Mouse (Mus musculus): ENCODE measurements around the gene Slc44a1. TPM values are rescaled to one million over a fixed set of nuclear protein-coding genes. Genes with fewer than 3 reads are reported as not detected.

The Slc44a1 gene
- polyA plus RNA-seq, 1 experiment from 2014 or later: 44.1 TPM

DNA sequence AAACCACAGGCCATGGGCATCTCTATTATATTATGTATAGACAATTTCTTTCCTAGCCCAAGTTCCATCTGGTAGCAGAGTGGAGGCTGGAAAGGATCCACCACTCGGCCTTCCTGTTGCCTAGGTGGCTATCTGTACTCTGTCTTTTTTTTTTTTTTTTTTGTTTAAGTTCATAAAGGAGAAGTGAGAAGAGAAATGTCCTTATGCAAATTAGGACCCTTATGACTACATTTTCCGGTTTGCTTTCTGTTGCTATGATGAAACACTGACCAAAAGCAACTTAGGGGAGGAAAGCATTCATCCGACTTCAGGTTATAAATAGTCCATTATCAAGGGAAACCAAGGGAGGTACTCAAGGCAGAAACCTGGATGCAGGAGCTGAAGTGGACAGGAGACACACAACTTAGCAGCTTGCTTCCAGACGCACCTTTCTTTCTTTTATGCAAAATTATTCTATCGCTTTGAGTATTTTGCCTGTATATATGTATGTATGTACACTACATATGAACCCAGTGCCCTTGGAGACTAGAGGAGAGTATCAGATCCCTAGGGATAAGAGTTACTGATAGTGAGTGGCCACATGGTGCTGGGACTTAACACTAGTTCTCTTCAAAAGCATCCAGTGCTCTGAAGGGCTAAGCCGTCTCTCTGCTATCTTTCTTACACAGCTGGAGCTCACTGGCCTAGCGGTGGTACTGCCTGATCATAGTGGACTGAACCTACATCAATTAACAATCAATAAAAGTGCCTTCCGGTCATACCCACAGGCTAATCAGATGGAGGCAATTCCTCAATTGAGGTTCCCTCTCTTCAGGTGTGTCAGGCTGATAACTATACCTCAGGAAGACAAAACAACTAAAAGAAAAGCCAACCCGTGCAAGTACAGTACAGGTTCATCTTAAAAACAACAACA lies 28.0 kb upstream of the Slc44a1 start:
- H3K27me3 ChIP-seq (ENCODE audit: insufficient read depth, low read length): no peaks in the 10 kb centered on the region
- no peak for TF ChIP-seq CTCF (IDR thresholded peaks at IDR 0.05; ENCODE audit: low read depth)
- H3K27ac ChIP-seq: no peak overlapping the region
- 87% methylated on average over 9 of the region's 9 CpGs for WGBS
- DNase-seq (ENCODE audit: low spot score): no peak
- no peaks in the 10 kb centered on the region for H3K9me3 ChIP-seq (replicated peaks; ENCODE audit: low read length)
- H3K4me3 ChIP-seq (replicated peaks; ENCODE audit: low read depth, low read length): no peak overlapping the region
- H3K36me3 ChIP-seq (ENCODE audit: insufficient read depth, low read length): no peaks in the 10 kb centered on the region
- ATAC-seq (replicated peaks; ENCODE audit: low FRiP score, low read depth): no peak
- H3K4me1 ChIP-seq (replicated peaks; ENCODE audit: insufficient read depth, low read length): no peaks in the 10 kb centered on the region
- H3K4me2 ChIP-seq (ENCODE audit: low read length): no peak overlapping the region
- H3K9ac ChIP-seq (ENCODE audit: low read depth, low read length): no peak overlapping the region

- Histone ChIP-seq H3K4me3 (replicated peaks; ENCODE audit: low read depth, low read length) (no peak overlapping the region), H3K9me3 (replicated peaks; ENCODE audit: low read length) (no peaks in the 10 kb centered on the region), H3K36me3 (ENCODE audit: insufficient read depth, low read length) (no peaks in the 10 kb centered on the region), H3K27ac (no peak overlapping the region), H3K4me2 (ENCODE audit: low read length) (no peak overlapping the region), H3K9ac (ENCODE audit: low read depth, low read length) (no peak overlapping the region), H3K27me3 (ENCODE audit: insufficient read depth, low read length) (no peaks in the 10 kb centered on the region), H3K4me1 (replicated peaks; ENCODE audit: insufficient read depth, low read length) (no peaks in the 10 kb centered on the region)
- ATAC-seq (replicated peaks; ENCODE audit: low FRiP score, low read depth): no peak
- 86% methylated on average over 6 of the region's 6 CpGs for WGBS
- DNase-seq (ENCODE audit: low spot score): no peak
- no peak for TF ChIP-seq CTCF (IDR thresholded peaks at IDR 0.05; ENCODE audit: low read depth)
Observed at GRCm38 (mm10) chr4:53412991-53413390, 27.2 kb upstream of the Slc44a1 start.

- 79% methylated on average over 9 of the region's 9 CpGs for WGBS
- no peak overlapping the region for H3K9ac ChIP-seq (ENCODE audit: low read depth, low read length)
- TF ChIP-seq CTCF (IDR thresholded peaks at IDR 0.05; ENCODE audit: low read depth): no peak
- H3K4me1 ChIP-seq (replicated peaks; ENCODE audit: insufficient read depth, low read length): no peaks in the 10 kb centered on the region
- no peak overlapping the region for H3K27ac ChIP-seq
- no peak for ATAC-seq (replicated peaks; ENCODE audit: low FRiP score, low read depth)
- H3K4me2 ChIP-seq (ENCODE audit: low read length): no peak overlapping the region
- no peak overlapping the region for H3K4me3 ChIP-seq (replicated peaks; ENCODE audit: low read depth, low read length)
- DNase-seq (ENCODE audit: low spot score): no peak
- no peaks in the 10 kb centered on the region for H3K27me3 ChIP-seq (ENCODE audit: insufficient read depth, low read length)
- H3K36me3 ChIP-seq (ENCODE audit: insufficient read depth, low read length): no peaks in the 10 kb centered on the region
- H3K9me3 ChIP-seq (replicated peaks; ENCODE audit: low read length): no peaks in the 10 kb centered on the region
Observed at GRCm38 (mm10) chr4:53414031-53414797, 26.0 kb upstream of the Slc44a1 start.

- Histone ChIP-seq H3K27me3 (ENCODE audit: insufficient read depth, low read length) (no peaks in the 10 kb centered on the region), H3K27ac (no peak overlapping the region), H3K4me2 (ENCODE audit: low read length) (no peak overlapping the region), H3K36me3 (ENCODE audit: insufficient read depth, low read length) (no peaks in the 10 kb centered on the region), H3K9ac (ENCODE audit: low read depth, low read length) (no peak overlapping the region), H3K9me3 (replicated peaks; ENCODE audit: low read length) (no peaks in the 10 kb centered on the region), H3K4me3 (replicated peaks; ENCODE audit: low read depth, low read length) (no peak overlapping the region), H3K4me1 (replicated peaks; ENCODE audit: insufficient read depth, low read length) (no peaks in the 10 kb centered on the region)
- DNase-seq (ENCODE audit: low spot score): peak; percentile 83
- WGBS: 70% methylated on average over 9 of the region's 10 CpGs
- ATAC-seq (replicated peaks; ENCODE audit: low FRiP score, low read depth): no peak
- no peak for TF ChIP-seq CTCF (IDR thresholded peaks at IDR 0.05; ENCODE audit: low read depth)
Observed at GRCm38 (mm10) chr4:53415873-53416637, 24.2 kb upstream of the Slc44a1 start.

- H3K9me3 ChIP-seq (replicated peaks; ENCODE audit: low read length): no peaks in the 10 kb centered on the region
- no peak for TF ChIP-seq CTCF (IDR thresholded peaks at IDR 0.05; ENCODE audit: low read depth)
- DNase-seq (ENCODE audit: low spot score) (no peak), ATAC-seq (replicated peaks; ENCODE audit: low FRiP score, low read depth) (no peak)
- WGBS: 39% methylated on average over 7 of the region's 7 CpGs
- no peak overlapping the region for H3K4me3 ChIP-seq (replicated peaks; ENCODE audit: low read depth, low read length)
- no peaks in the 10 kb centered on the region for H3K27me3 ChIP-seq (ENCODE audit: insufficient read depth, low read length)
- no peak overlapping the region for H3K9ac ChIP-seq (ENCODE audit: low read depth, low read length)
- no peaks in the 10 kb centered on the region for H3K36me3 ChIP-seq (ENCODE audit: insufficient read depth, low read length)
- H3K27ac ChIP-seq: no peak overlapping the region
- H3K4me2 ChIP-seq (ENCODE audit: low read length): no peak overlapping the region
- no peaks in the 10 kb centered on the region for H3K4me1 ChIP-seq (replicated peaks; ENCODE audit: insufficient read depth, low read length)
Observed at GRCm38 (mm10) chr4:53416928-53417327, 23.3 kb upstream of the Slc44a1 start.

DNA sequence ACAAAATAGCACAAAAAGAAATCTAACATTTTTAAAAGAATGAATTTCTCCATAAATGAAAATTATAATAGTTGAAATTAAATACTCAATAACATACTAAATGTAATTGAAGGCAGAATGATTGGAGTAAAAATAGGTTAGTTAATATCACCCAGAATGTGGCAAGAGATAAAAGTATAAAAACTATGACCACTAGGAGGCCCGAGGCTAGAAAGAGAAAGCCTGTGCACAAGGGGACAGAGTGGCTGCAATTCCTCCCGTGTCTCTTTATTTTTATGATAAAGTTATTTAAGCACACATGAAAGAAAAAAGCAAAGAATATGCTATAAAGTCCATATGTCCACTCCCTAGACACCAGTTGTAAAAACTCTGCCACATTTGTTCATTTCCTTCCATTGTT lies 17.4 kb upstream of the Slc44a1 start:
- Histone ChIP-seq H3K36me3 (ENCODE audit: insufficient read depth, low read length) (no peaks in the 10 kb centered on the region), H3K4me2 (ENCODE audit: low read length) (no peak overlapping the region), H3K4me1 (replicated peaks; ENCODE audit: insufficient read depth, low read length) (no peaks in the 10 kb centered on the region), H3K9ac (ENCODE audit: low read depth, low read length) (no peak overlapping the region), H3K4me3 (replicated peaks; ENCODE audit: low read depth, low read length) (no peak overlapping the region), H3K9me3 (replicated peaks; ENCODE audit: low read length) (no peaks in the 10 kb centered on the region), H3K27ac (no peak overlapping the region), H3K27me3 (ENCODE audit: insufficient read depth, low read length) (no peaks in the 10 kb centered on the region)
- ATAC-seq (replicated peaks; ENCODE audit: low FRiP score, low read depth) (no peak), DNase-seq (ENCODE audit: low spot score) (no peak)
- TF ChIP-seq CTCF (IDR thresholded peaks at IDR 0.05; ENCODE audit: low read depth): peak; percentile 56
- WGBS: 75% methylated on average over 2 of the region's 2 CpGs
